Mouse (Mus musculus) heart, postnatal 4 days (tissue): ENCODE measurements around the gene Klkb1. TPM values are rescaled to one million over a fixed set of nuclear protein-coding genes. Genes with fewer than 3 reads are reported as not detected.

Experiments used
- DNase-seq: peaks from one replicate; pipeline ENCODE4 v3.0.0; 2021
- total RNA-seq, 2 experiments: library from RNA; stranded (reverse); gene quantifications; 2 replicates each; pipeline ENCODE4 v1.2.3; 2021

Klkb1 gene
- total RNA-seq, 2 experiments from 2014 or later: not detected

GRCm38 (mm10) chr8:45267611-45268391 is 26.9 kb downstream of the Klkb1 start:
- DNase-seq: peak; percentile 58

- DNase-seq: peak; percentile 4
Observed at GRCm38 (mm10) chr8:45266993-45267392, 27.7 kb downstream of the Klkb1 start.

DNA sequence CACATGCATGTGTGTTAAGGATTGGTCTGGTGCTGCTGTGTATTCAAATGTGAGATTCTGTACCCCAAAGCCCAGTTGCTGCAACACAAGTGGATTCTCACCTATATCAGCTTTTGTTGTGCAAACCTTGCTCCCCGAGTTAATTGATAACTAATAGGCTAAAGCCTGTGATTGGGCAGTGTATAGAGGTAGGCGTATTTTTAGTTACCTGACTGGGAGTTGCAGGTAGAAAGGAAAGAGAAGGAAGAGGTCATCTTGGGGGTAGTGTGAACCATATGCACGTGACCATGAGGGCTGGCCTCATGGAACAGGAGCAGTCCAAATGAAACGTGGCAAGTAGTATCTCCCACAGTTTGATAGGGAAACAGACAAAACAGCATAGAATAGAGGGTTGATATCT is 29.7 kb downstream of the Klkb1 start:
- DNase-seq: no peak

DNA sequence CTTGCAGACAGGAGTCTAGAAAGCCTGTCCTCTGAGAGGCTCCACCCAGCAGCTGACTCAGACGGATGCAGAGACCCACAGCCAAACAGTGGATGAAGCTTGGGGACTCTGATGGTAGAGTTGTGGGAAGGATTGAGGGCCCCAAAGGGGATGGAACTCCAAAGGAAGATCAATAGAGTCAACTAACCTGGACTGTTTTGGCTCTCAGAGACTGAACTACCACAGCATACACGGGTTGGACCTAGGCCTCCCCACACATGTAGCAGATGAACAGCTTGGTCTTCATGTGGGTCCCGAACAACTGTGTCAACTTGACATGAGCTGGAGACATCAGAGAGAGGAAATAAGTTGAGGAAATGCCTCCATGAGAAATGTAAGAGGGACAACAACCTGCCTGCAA is 31.8 kb downstream of the Klkb1 start:
- no peak for DNase-seq

DNA sequence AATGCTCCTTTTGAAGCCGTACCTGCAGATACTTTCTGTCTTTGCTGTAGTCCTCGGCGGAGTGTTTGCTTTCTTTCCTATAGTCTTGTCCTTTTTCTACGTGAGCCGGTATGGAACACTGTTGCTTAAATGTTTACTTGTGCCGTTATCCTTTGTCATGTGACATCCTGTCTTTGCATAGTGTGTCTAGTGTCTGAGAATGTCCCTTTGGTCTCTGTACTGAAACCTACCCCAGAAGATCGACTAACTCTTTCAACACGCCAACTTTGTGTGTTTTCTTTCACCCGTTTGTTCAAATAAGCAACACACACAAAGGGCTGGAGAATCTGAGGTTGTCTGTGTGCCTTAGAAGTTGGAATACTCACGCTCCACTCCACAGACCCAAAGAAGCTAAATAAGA is 32.7 kb downstream of the Klkb1 start, which contains the start of gene F11:
Gene F11, minus strand, starts transcription at position 112 of the 400 bp plus-strand sequence.
- DNase-seq: no peak

- DNase-seq: no peak
Observed at GRCm38 (mm10) chr8:45258421-45258820, 36.2 kb downstream of the Klkb1 start.

DNA sequence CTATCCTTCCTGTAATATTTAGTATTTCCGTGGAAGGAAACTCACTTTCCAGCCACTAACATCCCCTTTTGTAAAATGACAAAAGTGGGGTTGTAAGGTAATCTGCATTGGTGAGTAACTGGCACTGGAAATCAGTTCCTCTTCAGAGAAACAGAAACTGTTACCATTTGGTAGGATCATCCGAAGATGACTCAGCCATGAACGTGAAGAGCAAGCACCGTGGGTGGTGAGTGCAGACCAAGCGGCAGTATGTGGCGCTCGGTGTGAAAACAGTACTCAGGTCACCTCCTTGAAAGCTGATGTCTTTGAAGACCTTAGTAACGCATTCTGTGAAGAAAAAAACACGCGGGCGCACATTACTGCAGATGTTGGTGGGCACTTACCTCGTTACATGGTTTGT is 39.6 kb downstream of the Klkb1 start:
- DNase-seq: no peak

- no peak for DNase-seq
Observed at GRCm38 (mm10) chr8:45254194-45254842, 40.3 kb downstream of the Klkb1 start.

GRCm38 (mm10) chr8:45253586-45253985 is 41.1 kb downstream of the Klkb1 start:
- DNase-seq: no peak

DNA sequence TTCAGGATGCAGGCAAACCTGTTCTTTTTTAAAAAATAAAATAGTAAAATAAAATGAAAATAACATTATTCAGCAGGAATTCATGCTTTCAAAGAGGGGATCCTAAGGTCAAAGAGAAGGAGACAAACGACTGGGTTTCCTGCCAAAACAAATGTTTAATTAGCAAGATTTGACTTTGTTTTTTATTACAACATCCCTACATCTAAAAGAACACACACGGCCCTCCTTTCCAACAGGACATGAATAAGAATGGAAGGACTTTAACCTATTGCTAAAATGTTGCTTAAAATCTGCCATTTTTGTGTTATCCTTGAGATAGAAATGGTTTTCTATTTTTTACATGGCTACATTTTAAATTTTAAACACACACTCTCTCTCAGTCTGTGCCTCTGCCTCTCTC is 41.5 kb downstream of the Klkb1 start:
- no peak for DNase-seq

DNA sequence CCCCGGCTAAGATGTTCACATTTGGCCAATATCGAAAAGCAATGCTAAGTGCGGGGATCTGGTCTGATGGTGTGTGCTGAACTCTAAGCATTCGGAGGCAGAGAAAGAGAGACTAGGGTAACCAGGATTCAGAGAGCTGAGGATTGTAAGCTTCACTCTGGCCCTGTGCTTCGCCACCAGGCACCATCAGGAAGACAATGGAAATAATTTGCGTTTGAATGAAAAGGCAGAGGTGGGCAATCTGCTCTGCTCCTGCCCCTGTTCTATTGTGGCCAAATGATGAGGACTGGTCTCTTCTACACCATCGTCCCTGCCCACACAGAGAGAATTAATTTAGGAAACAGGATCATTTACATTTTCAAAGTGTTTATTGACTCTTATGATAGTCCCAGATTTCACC is 48.4 kb downstream of the Klkb1 start:
- DNase-seq: no peak

- no peak for DNase-seq
Observed at GRCm38 (mm10) chr8:45239363-45239762, 55.3 kb downstream of the Klkb1 start.

- peak; percentile 23 for DNase-seq
Observed at GRCm38 (mm10) chr8:45238282-45238681, 56.4 kb downstream of the Klkb1 start.

DNA sequence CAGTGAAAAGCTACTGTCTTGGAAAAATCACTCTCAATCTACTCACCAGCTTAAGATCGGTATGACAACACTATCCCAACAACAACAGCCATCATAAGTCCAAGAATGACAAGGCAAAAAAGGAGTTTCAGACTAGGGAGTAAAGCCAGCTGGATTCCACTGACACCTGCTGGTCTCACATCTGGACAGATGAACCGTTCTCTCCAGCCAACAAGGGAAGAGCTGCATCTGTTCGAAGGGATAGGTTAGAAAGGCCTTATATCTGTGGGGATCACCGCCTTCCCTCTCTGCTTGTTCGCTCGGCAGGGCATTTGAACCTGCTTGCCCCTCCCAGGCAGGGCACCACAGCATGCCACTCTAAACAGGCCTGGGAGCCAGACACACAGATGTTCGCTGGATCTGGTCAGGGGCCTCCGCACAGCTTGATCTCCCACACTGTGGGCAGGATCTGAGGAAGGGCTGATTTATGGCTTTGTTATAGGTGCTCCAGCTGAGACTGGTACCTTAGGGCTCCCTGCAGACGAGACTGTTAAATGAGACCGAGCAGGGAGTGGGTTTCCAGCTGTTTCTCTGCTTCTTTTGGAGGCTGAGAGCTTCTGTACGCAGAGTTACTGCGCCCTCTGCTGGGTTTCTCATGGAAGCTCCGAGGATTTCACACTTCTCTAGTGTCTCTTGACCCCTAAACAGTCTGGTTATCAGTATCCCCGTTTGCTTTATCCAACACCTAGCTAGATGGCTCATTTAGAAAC is 58.3 kb downstream of the Klkb1 start:
- peak; percentile 62 for DNase-seq

DNA sequence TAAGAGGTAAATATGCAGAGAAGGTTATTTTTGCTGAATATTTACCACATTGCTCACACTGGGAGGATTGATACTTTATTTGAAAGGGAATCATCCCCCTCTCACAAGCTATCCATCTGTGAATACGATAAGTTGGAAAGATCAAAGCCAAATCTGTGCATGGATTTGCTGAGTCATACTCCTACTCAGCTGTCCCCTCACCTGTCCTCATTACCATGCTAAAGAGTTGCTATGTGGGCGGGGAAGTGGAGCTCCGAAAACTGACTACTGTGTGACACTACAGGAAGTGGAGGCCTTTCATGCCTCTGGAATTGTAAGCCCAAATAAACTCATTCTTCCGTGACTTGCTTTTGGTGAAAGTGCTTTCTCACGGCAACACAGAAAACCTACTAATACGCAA is 59.4 kb downstream of the Klkb1 start:
- no peak for DNase-seq

DNA sequence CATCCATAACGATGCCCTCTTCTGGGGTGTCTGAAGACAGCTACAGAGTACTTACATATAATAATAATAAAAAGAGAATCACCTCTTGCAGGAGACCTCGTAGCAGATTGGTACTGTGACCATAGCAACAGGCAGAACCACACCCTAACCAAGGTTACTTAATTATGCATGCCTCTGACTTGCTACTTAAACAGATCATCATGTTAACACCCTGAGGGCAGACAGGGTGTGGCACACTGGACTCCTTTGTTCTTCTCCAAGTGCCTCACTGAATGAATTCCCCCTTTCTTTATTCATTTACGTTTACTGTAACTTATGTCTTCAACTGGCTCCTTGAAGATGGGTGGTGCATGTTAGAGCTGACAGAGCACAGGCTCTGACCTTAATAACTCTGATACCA is 61.4 kb downstream of the Klkb1 start:
- no peak for DNase-seq

Other genes starting within 250 kb of the Klkb1 start
- gene Mtnr1a, start 225.7 kb downstream of the Klkb1 start, total RNA-seq: not detected
- gene F11, start 32.8 kb downstream of the Klkb1 start, total RNA-seq: not detected
- not detected for gene Gm45753, start 13.6 kb upstream of the Klkb1 start, total RNA-seq
- 1 to 10 TPM; 1.1 to 1.4 TPM for gene Cyp4v3, start 38.4 kb upstream of the Klkb1 start, total RNA-seq
- gene Fam149a, start 87.4 kb upstream of the Klkb1 start, total RNA-seq: 1 to 10 TPM; 6.3 to 7.7 TPM
- 1 to 10 TPM; 6.9 to 7.9 TPM for gene Tlr3, start 116.2 kb upstream of the Klkb1 start, total RNA-seq
- 100 to 1,000 TPM; 985 TPM for gene Sorbs2, start 212.9 kb upstream of the Klkb1 start, total RNA-seq